Mouse (Mus musculus): ENCODE results near the gene Dync1li1.

- TF ChIP-seq CTCF (IDR thresholded peaks at IDR 0.05; ENCODE audit: control insufficient read depth, insufficient read depth, insufficient read length), result no peak
- no peak for TF ChIP-seq MAX (IDR thresholded peaks at IDR 0.05)
- no peak for TF ChIP-seq MYOD1 (IDR thresholded peaks at IDR 0.05; ENCODE audit: control insufficient read depth, insufficient read length, low read depth)
- no peak for TF ChIP-seq USF1 (IDR thresholded peaks at IDR 0.05; ENCODE audit: low read depth)
- no peak for TF ChIP-seq MYOG (IDR thresholded peaks at IDR 0.05; ENCODE audit: control insufficient read depth, extremely low read depth, insufficient read length)
- no peak for TF ChIP-seq CEBPB (IDR thresholded peaks at IDR 0.05; ENCODE audit: low read depth)
These were observed 33.2 kb upstream of the Dync1li1 start for GRCm38 (mm10) chr9:114655356-114655755.

All from C2C12 (cell line).